Mouse (Mus musculus): ENCODE measurements around the gene Ddx39b. TPM values are rescaled to one million over a fixed set of nuclear protein-coding genes. Genes with fewer than 3 reads are reported as not detected.
A peak's percentile ranks its signal among the peaks of the same experiment; 100 is the strongest.

Gene Ddx39b
- 529 and 569 TPM in 2 replicates for polyA plus RNA-seq (2014; fragmentation: Nextera tagmentation; extraction: Ambion mirVana)

GRCm38 (mm10) chr17:35241305-35242014, at the start of gene Ddx39b:
Ddx39b (plus strand) TSS chr17:35241746.
- Histone ChIP-seq H3K27me3 (ENCODE audit: insufficient read depth, low read length) (no peaks in the 10 kb centered on the region), H3K4me1 (ENCODE audit: insufficient read depth) (peaks cover 14% of the 10 kb centered on the region), H3K4me2 (peak within 1 kb of the TSS; percentile 85), H3K9ac (peak within 1 kb of the TSS; percentile 100), H3K9me3 (ENCODE audit: low read depth, low read length) (no peaks in the 10 kb centered on the region), H3K4me3 (ENCODE audit: low read depth, low read length) (peak within 1 kb of the TSS; percentile 97), H3K36me3 (ENCODE audit: insufficient read depth) (peaks cover 37% of the 10 kb centered on the region), H3K27ac (ENCODE audit: low read depth) (peak within 1 kb of the TSS; percentile 100)
- TF ChIP-seq CTCF (IDR thresholded peaks at IDR 0.05; ENCODE audit: low read depth), result no peak
- ATAC-seq (ENCODE audit: insufficient read depth) (peak; percentile 90), DNase-seq (peak; percentile 98)
- WGBS, result under 1% methylated on average over 69 of the region's 69 CpGs

DNA sequence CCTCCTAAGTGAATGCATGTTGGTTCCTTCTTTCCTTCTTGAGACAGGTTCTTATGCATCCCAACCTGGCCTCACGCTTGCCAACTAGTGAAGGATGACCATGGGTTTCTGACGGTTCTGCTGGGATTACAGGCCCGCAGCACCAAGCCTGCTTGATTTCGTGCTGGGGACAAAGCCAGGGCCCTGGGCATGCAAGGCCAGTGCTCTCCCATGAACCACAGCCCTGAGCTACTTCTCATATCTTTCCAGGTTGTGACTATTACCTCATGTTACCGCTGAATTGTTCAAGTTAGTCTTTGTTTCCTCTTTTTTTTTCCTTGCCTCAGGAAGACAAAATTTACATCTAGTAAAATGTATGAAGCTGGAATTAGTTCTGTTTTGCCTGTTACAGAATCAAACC, 48.6 kb upstream of the Ddx39b start:
- Histone ChIP-seq H3K36me3 (ENCODE audit: insufficient read depth) (no peaks in the 10 kb centered on the region), H3K4me2 (no peak overlapping the region), H3K9ac (no peak overlapping the region), H3K9me3 (ENCODE audit: low read depth, low read length) (no peaks in the 10 kb centered on the region), H3K4me1 (ENCODE audit: insufficient read depth) (no peaks in the 10 kb centered on the region; the same call in none of the 2 replicates), H3K27me3 (ENCODE audit: insufficient read depth, low read length) (peaks cover 30% of the 10 kb centered on the region), H3K4me3 (ENCODE audit: low read depth, low read length) (no peak overlapping the region), H3K27ac (ENCODE audit: low read depth) (no peak overlapping the region)
- DNase-seq (no peak), ATAC-seq (ENCODE audit: insufficient read depth) (no peak)
- TF ChIP-seq CTCF (IDR thresholded peaks at IDR 0.05; ENCODE audit: low read depth), result no peak
- 82% methylated on average over 5 of the region's 5 CpGs for WGBS

DNA sequence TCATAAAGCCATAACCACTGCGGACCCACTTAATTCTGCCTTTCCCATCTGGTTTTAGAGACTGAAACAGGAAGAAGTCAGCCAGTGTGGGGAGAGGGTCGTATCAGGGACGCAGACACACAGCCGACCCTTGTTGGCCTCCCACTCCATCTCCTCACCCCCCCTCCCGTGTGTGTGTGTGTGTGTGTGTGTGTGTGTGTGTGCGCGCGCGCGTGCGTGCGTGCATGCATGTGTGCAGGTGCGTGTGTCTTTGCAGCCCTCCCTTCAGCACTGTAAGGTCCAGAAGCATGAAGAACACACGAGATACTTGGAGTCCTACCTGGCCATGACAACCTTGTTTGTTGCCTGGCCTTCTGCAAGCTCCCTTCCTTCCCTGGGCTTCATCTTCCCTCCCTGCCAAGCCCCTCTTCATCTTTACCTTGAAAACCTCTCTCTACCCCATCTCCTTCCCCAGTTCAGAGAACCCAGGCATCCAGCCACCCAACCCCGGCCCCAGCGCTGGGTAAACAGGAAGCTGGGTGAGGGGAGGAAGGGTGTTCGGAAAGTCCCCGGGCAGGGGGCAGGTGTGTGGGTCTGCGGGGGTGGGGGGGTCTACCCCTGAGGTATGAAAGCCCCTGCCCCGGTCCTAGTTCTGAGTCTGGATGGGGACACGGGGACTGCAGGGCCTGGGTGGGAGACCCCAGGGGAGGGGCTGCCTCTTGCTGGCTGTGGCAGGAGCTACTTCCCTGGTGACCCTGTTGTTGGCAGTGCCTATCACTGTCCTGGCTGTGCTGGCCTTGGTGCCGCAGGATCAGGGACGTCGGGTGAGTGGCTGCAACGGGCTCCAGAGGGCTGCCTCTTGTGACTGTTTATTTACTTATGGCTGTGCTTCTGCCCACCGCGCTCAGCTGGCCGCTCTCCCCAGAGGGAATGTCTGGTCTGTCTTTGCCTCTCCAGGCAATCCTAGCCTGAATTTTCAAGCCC, 47.4 kb upstream of the Ddx39b start, which contains the start of gene Ltb:
TSS of gene Ltb (plus strand) at position 559 of the 963 bp plus-strand sequence.
- ATAC-seq (ENCODE audit: insufficient read depth), result no peak
- Histone ChIP-seq H3K4me1 (ENCODE audit: insufficient read depth) (no peaks in the 10 kb centered on the region; the same call in none of the 2 replicates), H3K27me3 (ENCODE audit: insufficient read depth, low read length) (peaks cover 33% of the 10 kb centered on the region), H3K4me2 (peak within 1 kb of the TSS; percentile 77; the same call in 1 of the 2 replicates), H3K9me3 (ENCODE audit: low read depth, low read length) (no peaks in the 10 kb centered on the region), H3K27ac (ENCODE audit: low read depth) (no peak within 1 kb of the TSS), H3K36me3 (ENCODE audit: insufficient read depth) (no peaks in the 10 kb centered on the region), H3K4me3 (ENCODE audit: low read depth, low read length) (peak within 1 kb of the TSS; percentile 41; the same call in 1 of the 2 replicates), H3K9ac (no peak within 1 kb of the TSS)
- DNase-seq, result no peak
- TF ChIP-seq CTCF (IDR thresholded peaks at IDR 0.05; ENCODE audit: low read depth), result no peak
- 41% methylated on average over 28 of the region's 28 CpGs for WGBS

DNA sequence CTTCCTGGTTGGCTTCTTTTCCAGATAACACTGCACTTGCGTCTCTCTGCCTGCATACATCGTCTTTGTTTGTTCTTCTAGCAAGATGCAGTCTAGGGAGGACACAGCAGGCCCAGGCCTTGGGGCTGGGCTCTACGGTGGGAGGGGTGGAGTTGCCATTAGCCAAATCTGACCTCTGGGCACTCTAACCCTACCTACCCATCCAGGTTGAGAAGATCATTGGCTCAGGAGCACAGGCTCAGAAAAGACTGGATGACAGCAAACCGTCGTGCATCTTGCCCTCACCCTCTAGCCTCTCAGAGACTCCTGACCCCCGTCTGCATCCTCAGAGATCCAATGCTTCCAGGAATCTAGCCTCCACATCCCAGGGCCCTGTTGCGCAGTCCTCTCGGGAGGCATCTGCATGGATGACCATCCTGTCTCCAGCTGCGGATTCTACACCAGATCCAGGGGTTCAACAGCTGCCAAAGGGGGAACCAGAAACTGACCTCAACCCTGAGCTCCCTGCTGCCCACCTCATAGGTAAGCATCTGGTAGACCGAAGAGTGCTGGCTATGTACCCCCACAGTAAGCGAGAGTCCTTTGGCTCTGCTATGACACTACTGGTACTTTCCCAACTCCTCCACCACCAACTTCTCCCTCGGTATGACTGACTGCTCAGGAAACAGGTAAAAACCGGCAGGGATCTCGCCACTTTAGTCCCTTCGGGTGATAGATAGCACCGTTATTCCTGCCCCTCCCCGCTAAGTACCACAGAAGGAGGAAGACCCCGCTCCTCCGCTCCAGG, 46.5 kb upstream of the Ddx39b start:
- Histone ChIP-seq H3K4me3 (ENCODE audit: low read depth, low read length) (peak overlapping the region; percentile 41), H3K27ac (ENCODE audit: low read depth) (no peak overlapping the region), H3K4me2 (peak overlapping the region; percentile 77), H3K9ac (peak overlapping the region; percentile 7), H3K4me1 (ENCODE audit: insufficient read depth) (no peaks in the 10 kb centered on the region; the same call in none of the 2 replicates), H3K9me3 (ENCODE audit: low read depth, low read length) (no peaks in the 10 kb centered on the region), H3K27me3 (ENCODE audit: insufficient read depth, low read length) (peaks cover 33% of the 10 kb centered on the region), H3K36me3 (ENCODE audit: insufficient read depth) (no peaks in the 10 kb centered on the region)
- DNase-seq (no peak), ATAC-seq (ENCODE audit: insufficient read depth) (0 out of 2 replicates have a peak, but pooled peaks have one; percentile 16)
- TF ChIP-seq CTCF (IDR thresholded peaks at IDR 0.05; ENCODE audit: low read depth), result no peak
- 32% methylated on average over 19 of the region's 19 CpGs for WGBS

DNA sequence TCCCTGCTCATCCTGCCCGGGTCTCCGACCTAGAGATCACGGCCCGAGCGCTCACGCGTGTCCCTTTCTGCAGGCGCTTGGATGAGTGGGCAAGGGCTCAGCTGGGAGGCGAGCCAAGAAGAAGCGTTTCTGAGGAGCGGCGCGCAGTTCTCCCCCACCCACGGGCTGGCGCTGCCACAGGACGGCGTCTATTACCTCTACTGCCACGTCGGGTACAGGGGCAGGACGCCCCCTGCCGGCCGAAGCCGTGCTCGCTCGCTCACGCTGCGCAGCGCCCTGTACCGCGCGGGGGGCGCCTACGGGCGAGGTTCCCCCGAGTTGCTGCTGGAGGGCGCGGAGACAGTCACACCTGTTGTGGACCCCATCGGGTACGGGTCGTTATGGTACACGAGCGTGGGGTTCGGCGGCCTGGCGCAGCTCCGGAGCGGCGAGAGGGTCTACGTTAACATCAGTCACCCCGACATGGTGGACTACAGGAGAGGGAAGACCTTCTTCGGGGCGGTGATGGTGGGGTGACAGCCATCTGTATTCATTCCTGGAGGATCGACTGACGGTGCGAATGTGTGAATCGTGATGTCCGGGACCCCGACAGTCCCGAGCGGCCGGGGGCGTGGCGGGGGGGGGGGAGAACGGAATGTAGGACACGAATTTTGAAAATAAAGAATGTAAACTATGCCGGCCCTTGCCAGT, 45.8 kb upstream of the Ddx39b start:
- peaks cover 33% of the 10 kb centered on the region for H3K27me3 ChIP-seq (ENCODE audit: insufficient read depth, low read length)
- DNase-seq, result peak; percentile 83
- peak overlapping the region; percentile 41 for H3K4me3 ChIP-seq (ENCODE audit: low read depth, low read length)
- no peaks in the 10 kb centered on the region for H3K36me3 ChIP-seq (ENCODE audit: insufficient read depth)
- under 1% methylated on average over 66 of the region's 66 CpGs for WGBS
- H3K9ac ChIP-seq, result peak overlapping the region; percentile 7
- TF ChIP-seq CTCF (IDR thresholded peaks at IDR 0.05; ENCODE audit: low read depth), result peak; percentile 77
- no peak overlapping the region for H3K27ac ChIP-seq (ENCODE audit: low read depth)
- peak; percentile 84 for ATAC-seq (ENCODE audit: insufficient read depth)
- no peaks in the 10 kb centered on the region for H3K9me3 ChIP-seq (ENCODE audit: low read depth, low read length)
- peak overlapping the region; percentile 77 for H3K4me2 ChIP-seq
- H3K4me1 ChIP-seq (ENCODE audit: insufficient read depth), result no peaks in the 10 kb centered on the region; the same call in none of the 2 replicates

- no peak overlapping the region for H3K27ac ChIP-seq (ENCODE audit: low read depth)
- H3K27me3 ChIP-seq (ENCODE audit: insufficient read depth, low read length), result peaks cover 38% of the 10 kb centered on the region
- peak overlapping the region; percentile 7; the same call in 1 of the 2 replicates for H3K9ac ChIP-seq
- H3K4me2 ChIP-seq, result peak overlapping the region; percentile 77
- H3K4me3 ChIP-seq (ENCODE audit: low read depth, low read length), result peak overlapping the region; percentile 41
- no peaks in the 10 kb centered on the region; the same call in none of the 2 replicates for H3K4me1 ChIP-seq (ENCODE audit: insufficient read depth)
- WGBS, result 24% methylated on average over 9 of the region's 9 CpGs
- DNase-seq (no peak), ATAC-seq (ENCODE audit: insufficient read depth) (no peak)
- TF ChIP-seq CTCF (IDR thresholded peaks at IDR 0.05; ENCODE audit: low read depth), result no peak
- H3K36me3 ChIP-seq (ENCODE audit: insufficient read depth), result no peaks in the 10 kb centered on the region
- no peaks in the 10 kb centered on the region for H3K9me3 ChIP-seq (ENCODE audit: low read depth, low read length)
These were observed 45.3 kb upstream of the Ddx39b start for GRCm38 (mm10) chr17:35196321-35196641.
